Mouse (Mus musculus) liver, adult 2 months (tissue): ENCODE results near the gene 4933407L21Rik.

Experiments
- CTCF ChIP-seq: fragments of 200-500 bp; IDR thresholded peaks from 2 replicates; pipeline ENCODE4 v1.5.1; 2011; ENCODE audit warnings: low read depth, low read length, control low read depth
- POLR2A ChIP-seq: fragments of 200-500 bp; IDR thresholded peaks from 2 replicates; pipeline ENCODE4 v1.6.1; 2011; ENCODE audit warnings: low read length, control low read depth; ENCODE audit not compliant: insufficient read depth; ENCODE audit errors: extremely low read depth

- TF ChIP-seq POLR2A (no peak), CTCF (no peak)
Observed at GRCm38 (mm10) chr1:85929406-85929805, 1.1 kb downstream of the 4933407L21Rik start.
